Mouse (Mus musculus) midbrain, postnatal 0 days (tissue): ENCODE measurements around the gene Zbtb16. TPM values are rescaled to one million over a fixed set of nuclear protein-coding genes. Genes with fewer than 3 reads are reported as not detected.

Experiments used
- ATAC-seq: fragments of 200-750 bp; cut with Nextera tagmentation; 2 replicates; pipeline ENCODE4 v1.8.0; 2017; ENCODE audit warnings: moderate number of reproducible peaks, mild to moderate bottlenecking, moderate TSS enrichment, moderate library complexity; ENCODE audit not compliant: low FRiP score
- DNase-seq: peaks from one replicate; pipeline ENCODE4 v3.0.0-alpha.2; 2015; ENCODE audit warnings: low spot score
- H3K27ac ChIP-seq: fragments of 300-500 bp; sonication (generic); 2 replicates; pipeline ENCODE4 v1.5.1; 2014; ENCODE audit warnings: low read depth, mild to moderate bottlenecking, low read length, mixed read lengths
- H3K27me3 ChIP-seq: fragments of 300-500 bp; sonication (generic); 2 replicates; pipeline ENCODE4 v1.6.1; 2014; ENCODE audit warnings: low read length, control low read depth, mixed read lengths; ENCODE audit not compliant: insufficient read depth
- H3K36me3 ChIP-seq: fragments of 300-500 bp; sonication (generic); 2 replicates; pipeline ENCODE4 v1.6.1; 2014; ENCODE audit warnings: low read length, control low read depth, mixed read lengths; ENCODE audit not compliant: insufficient read depth
- H3K4me1 ChIP-seq: fragments of 300-500 bp; sonication (generic); 2 replicates; pipeline ENCODE4 v1.6.1; 2014; ENCODE audit warnings: mild to moderate bottlenecking, control low read depth, antibody characterized with exemption, low read length, mixed read lengths; ENCODE audit not compliant: insufficient read depth
- H3K4me2 ChIP-seq: fragments of 300-500 bp; sonication (generic); 2 replicates; pipeline ENCODE4 v1.6.1; 2014; ENCODE audit warnings: low read depth, mild to moderate bottlenecking, low read length, mixed read lengths; ENCODE audit not compliant: poor library complexity, severe bottlenecking
- H3K4me3 ChIP-seq: fragments of 300-500 bp; sonication (generic); 2 replicates; pipeline ENCODE4 v1.5.1; 2014; ENCODE audit warnings: low read depth, mild to moderate bottlenecking, low read length, moderate library complexity
- H3K9ac ChIP-seq: fragments of 300-500 bp; sonication (generic); replicated peaks from 2 replicates; pipeline ENCODE4 v1.6.1; 2014; ENCODE audit warnings: mild to moderate bottlenecking, low read length, moderate library complexity, mixed read lengths; ENCODE audit not compliant: poor library complexity, severe bottlenecking
- H3K9me3 ChIP-seq: fragments of 300-500 bp; sonication (generic); 2 replicates; pipeline ENCODE4 v1.6.1; 2016; ENCODE audit warnings: low read length, control low read depth
- CTCF ChIP-seq: IDR thresholded peaks from 2 replicates; pipeline ENCODE4 v1.5.1; 2016; ENCODE audit warnings: antibody characterized with exemption, mild to moderate bottlenecking
- WGBS: fragments of 180-500 bp; shearing (Covaris S2); extraction: QIAGEN DNeasy Blood & Tissue Kit; methylation state at CpG from one replicate; pipeline ENCODE4 v1.1.7; 2014; 5-methylcytosine and 5-hydroxymethylcytosine counted together
- polyA plus RNA-seq: library from polyadenylated mRNA; unstranded; fragments of >200 nt; fragmentation: Nextera tagmentation; extraction: Ambion mirVana; gene quantifications from 2 replicates; pipeline ENCODE4 v1.2.1, GENCODE M21; 2015
- total RNA-seq: library from RNA; depleted of rRNA; stranded (reverse); fragments of >200 nt; gene quantifications from 2 replicates; pipeline ENCODE4 v1.2.3, GENCODE M21; 2014

Gene Zbtb16
- total and polyA plus RNA-seq, 2 experiments from 2014 or later = 6.1 to 8.3 TPM

GRCm38 (mm10) chr9:48649851-48650685, 186.0 kb downstream of the Zbtb16 start:
- no peaks in the 10 kb centered on the region for H3K36me3 ChIP-seq
- H3K9ac ChIP-seq = no peak overlapping the region
- H3K9me3 ChIP-seq = no peaks in the 10 kb centered on the region
- no peak overlapping the region for H3K27ac ChIP-seq
- no peaks in the 10 kb centered on the region for H3K27me3 ChIP-seq
- no peak overlapping the region for H3K4me3 ChIP-seq
- H3K4me2 ChIP-seq = no peak overlapping the region
- TF ChIP-seq CTCF = peak; percentile 43
- WGBS = 41% methylated on average over 16 of the region's 17 CpGs
- ATAC-seq (no peak), DNase-seq (no peak)
- H3K4me1 ChIP-seq = no peaks in the 10 kb centered on the region

- no peak overlapping the region for H3K9ac ChIP-seq
- no peaks in the 10 kb centered on the region for H3K36me3 ChIP-seq
- 6% methylated on average over 22 of the region's 22 CpGs for WGBS
- H3K4me2 ChIP-seq = peak overlapping the region; percentile 40
- no peak for ATAC-seq
- no peak overlapping the region for H3K27ac ChIP-seq
- H3K9me3 ChIP-seq = no peaks in the 10 kb centered on the region
- H3K4me3 ChIP-seq = peak overlapping the region; percentile 8; the same call in 1 of the 2 replicates
- H3K27me3 ChIP-seq = no peaks in the 10 kb centered on the region
- no peak for TF ChIP-seq CTCF
- H3K4me1 ChIP-seq = no peaks in the 10 kb centered on the region
- DNase-seq = peak; percentile 39
Measured at GRCm38 (mm10) chr9:48649098-48649766, 186.8 kb downstream of the Zbtb16 start.

DNA sequence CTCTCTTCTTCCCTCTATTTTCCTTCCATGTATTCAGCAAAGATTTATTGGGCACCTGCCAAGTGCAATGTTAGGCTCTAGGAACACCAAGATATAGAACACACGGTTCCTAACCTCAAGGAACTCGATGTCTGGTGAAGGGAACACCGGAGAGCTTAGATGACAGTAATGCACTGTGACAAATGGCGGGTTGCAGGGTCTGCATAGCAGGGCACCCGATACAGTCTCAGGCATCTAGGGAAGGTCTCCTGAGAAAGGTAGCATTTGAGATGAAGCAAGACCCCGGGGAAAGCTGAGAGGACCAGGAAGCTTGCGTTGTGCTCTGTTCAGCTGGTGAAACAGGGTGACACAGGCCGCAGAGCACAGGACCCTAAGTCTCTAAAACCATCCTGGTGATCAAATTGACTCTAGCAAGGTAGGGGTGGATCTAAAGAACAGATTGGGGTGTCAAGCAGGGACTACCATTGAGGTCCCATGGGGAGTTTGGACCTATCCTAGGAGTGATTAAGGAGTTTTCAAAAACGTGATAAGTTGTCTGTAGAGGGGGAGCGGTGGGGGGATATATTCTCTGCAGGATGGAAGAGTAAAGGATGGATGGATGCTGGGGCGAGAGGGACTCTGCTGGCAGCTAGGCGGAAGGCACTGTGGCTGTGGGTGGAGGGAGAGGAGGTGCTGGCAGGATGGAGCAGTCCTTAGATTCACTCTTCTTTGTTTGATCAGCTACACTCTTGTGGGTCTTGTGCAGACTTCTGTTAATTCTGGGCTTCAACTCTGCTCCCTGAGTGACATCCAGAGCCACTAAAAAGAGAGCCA, 187.5 kb downstream of the Zbtb16 start:
- ATAC-seq = no peak
- Histone ChIP-seq H3K27ac (no peak overlapping the region), H3K4me3 (no peak overlapping the region), H3K9me3 (no peaks in the 10 kb centered on the region), H3K4me1 (no peaks in the 10 kb centered on the region), H3K36me3 (no peaks in the 10 kb centered on the region), H3K27me3 (no peaks in the 10 kb centered on the region), H3K4me2 (peak overlapping the region; percentile 40; the same call in 1 of the 2 replicates), H3K9ac (no peak overlapping the region)
- DNase-seq = peak; percentile 32
- no peak for TF ChIP-seq CTCF
- WGBS = 39% methylated on average over 12 of the region's 12 CpGs

DNA sequence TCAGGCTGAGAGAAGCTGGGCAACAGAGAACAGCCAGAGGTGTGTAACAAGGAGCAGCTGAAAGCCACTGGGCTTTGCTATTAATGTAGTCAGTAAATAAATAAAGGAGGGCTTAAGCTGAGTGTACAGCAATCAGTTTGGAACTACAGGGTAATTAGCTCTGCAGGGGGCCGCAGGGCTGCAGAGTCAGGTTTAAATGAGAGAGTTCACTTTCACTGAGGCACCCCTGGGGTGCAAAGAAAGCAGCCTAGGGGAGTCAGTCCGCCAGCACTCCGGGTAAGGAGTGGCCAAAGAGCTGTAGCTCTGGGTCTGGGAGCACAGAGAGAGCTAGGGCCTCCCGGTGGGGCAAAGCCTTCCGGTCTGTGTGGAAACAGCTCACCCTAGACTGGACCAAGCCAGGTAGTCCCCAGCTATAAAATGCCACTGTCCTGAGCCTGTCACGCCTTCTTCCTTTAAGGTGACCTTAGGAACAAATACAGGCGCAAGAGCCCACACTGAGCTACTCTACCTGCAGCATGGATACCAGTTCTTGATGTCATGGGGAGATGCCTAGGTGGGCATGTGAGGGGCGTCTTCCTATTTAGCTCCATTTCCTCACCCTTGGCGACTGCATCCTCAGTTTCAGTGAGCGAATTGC, 188.3 kb downstream of the Zbtb16 start:
- TF ChIP-seq CTCF = no peak
- H3K4me2 ChIP-seq = no peak overlapping the region
- H3K4me1 ChIP-seq = no peaks in the 10 kb centered on the region
- DNase-seq (no peak), ATAC-seq (no peak)
- no peaks in the 10 kb centered on the region for H3K36me3 ChIP-seq
- H3K27ac ChIP-seq = no peak overlapping the region
- 34% methylated on average over 10 of the region's 10 CpGs for WGBS
- H3K27me3 ChIP-seq = no peaks in the 10 kb centered on the region
- no peaks in the 10 kb centered on the region for H3K9me3 ChIP-seq
- H3K4me3 ChIP-seq = no peak overlapping the region
- no peak overlapping the region for H3K9ac ChIP-seq

DNA sequence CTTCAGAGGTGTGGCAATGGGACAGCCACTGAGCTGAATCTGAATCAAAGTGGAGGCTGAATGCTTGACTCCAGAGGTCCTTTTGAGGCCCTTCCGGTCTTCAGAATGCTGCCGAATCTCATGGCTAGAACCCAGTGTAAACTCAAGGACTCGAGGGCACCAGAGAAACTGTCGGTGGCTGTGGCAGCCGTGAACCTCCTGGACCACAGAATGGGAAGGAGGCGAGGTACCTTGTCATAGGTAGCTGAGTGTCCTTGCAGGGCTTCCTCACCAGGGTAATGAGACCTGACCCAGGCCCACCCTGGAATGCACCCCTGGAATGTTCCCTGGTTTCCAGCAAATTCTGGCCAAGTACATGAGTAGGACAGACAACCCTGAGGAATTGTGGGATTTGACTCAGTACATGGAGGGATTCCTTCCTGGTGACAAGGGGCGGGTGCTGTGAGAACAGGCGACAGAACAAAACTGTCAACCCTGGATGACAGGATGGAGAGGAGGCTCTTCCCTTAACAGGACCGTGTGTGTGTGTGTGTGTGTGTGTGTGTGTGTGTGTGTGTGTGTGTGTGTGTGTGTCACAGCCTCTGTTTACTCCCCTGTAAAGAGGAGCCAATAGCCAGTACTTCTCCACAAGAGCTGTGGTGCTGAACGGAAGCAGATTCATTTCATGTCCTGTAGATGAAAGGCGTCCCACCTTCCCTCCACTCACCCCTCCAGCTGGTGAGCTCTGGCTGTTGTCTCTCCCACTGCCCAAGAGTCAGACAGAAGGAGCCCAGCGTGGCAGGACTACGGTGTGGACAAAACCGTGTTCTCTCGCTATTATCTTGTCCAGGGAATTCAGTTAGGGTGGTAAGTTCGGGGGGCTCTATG, 189.0 kb downstream of the Zbtb16 start:
- ATAC-seq (no peak), DNase-seq (no peak)
- H3K36me3 ChIP-seq = no peaks in the 10 kb centered on the region
- no peaks in the 10 kb centered on the region for H3K9me3 ChIP-seq
- no peak overlapping the region for H3K4me2 ChIP-seq
- WGBS = 49% methylated on average over 16 of the region's 16 CpGs
- no peaks in the 10 kb centered on the region for H3K27me3 ChIP-seq
- no peak overlapping the region for H3K9ac ChIP-seq
- no peak overlapping the region for H3K4me3 ChIP-seq
- H3K4me1 ChIP-seq = no peaks in the 10 kb centered on the region
- no peak overlapping the region for H3K27ac ChIP-seq
- TF ChIP-seq CTCF = no peak
